Mouse (Mus musculus) monocyte, adult 59 days (primary cell): ENCODE measurements around the gene Klhl18. TPM values are rescaled to one million over a fixed set of nuclear protein-coding genes. Genes with fewer than 3 reads are reported as not detected.

ENCODE experiments used
- total RNA-seq, 2 experiments: library from RNA; stranded (reverse); gene quantifications; one replicate each; pipeline ENCODE4 v1.2.4; 2023

The Klhl18 gene
- total RNA-seq: 10 to 100 TPM; 55.5 to 57.3 TPM

DNA sequence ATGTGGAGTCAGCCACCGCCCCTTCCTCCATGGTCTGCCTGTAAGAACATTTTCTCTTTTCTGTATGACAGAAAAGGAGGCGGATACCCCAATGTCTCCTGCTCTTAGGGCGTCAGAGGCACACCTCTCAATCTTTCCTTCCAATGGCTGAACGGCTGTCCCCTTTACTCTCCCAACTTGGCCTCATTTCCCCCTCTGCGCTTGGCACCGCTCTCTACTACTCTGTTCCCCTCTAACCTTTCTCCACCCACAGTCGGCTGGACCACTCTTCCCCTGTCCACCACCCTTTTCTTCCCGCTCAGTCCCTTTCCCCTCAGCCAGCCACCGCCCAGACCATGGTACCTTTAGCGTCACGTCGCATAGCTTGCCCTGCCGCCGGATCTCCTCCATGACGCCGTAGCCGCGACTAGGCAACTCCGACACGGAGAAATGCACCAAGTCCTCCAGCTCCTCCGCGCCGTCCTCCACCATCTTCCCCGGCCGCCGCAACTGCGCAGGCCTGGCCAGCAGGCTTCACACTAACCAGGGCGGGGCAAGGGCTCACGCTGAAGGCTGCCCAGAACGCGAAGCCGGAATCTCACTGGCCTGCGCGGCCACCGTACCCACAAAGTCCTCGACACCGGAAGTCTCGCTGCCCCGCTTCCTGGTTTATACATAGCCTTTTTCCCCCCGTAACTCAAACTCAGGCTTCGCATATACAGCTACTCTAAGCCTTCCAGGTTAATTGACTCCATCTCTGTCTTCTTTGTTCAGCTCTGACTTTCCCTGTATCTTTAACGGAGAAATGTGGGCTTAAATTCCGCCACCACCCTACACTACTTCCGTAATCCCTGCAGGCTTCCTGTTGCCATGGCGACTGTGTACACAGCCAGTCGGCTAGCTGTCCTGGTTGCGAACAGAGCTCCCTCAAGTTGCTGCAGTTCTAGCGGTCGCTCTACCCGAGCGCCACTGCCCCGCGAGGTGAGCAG, at the start of gene Klhl18, which contains the start of gene Kif9:
TSS of gene Klhl18 (minus strand) at position 571 of the 968 bp plus-strand sequence.
TSS of gene Kif9 (plus strand) at position 835 of the 968 bp plus-strand sequence.

GRCm38 (mm10) chr9:110419511-110420112, 56.9 kb downstream of the Klhl18 start, which contains the start of gene Ngp:
Gene Ngp, plus strand, starts transcription at chr9:110419747.

GRCm38 (mm10) chr9:110408099-110408773, 68.3 kb downstream of the Klhl18 start, which contains the start of gene Ptpn23:
Gene Ptpn23, minus strand, starts transcription at chr9:110408213.

Other genes with a start within 250 kb of the Klhl18 start
- gene Cspg5, start 232.9 kb downstream of the Klhl18 start, total RNA-seq: under 1 TPM; 0.68 to 0.85 TPM
- gene Elp6, start 171.5 kb downstream of the Klhl18 start, total RNA-seq: 1 to 10 TPM; 2.6 to 3.8 TPM
- gene Scap, start 143.4 kb downstream of the Klhl18 start, total RNA-seq: 10 to 100 TPM; 39.9 to 42.5 TPM
- gene Ptpn23, start 68.5 kb downstream of the Klhl18 start, total RNA-seq: 10 to 100 TPM; 57.1 to 57.7 TPM
- 1 to 10 TPM; 2.8 to 3.9 TPM for gene Ngp, start 56.9 kb downstream of the Klhl18 start, total RNA-seq
- gene Kif9, start 264 bp upstream of the Klhl18 start, total RNA-seq: 1 to 10 TPM; 5.2 to 8.6 TPM
- gene Setd2, start 55.9 kb upstream of the Klhl18 start, total RNA-seq: 100 to 1,000 TPM; 125 to 146 TPM
- 1 to 10 TPM; 2.5 to 5.0 TPM for gene Nradd, start 147.8 kb upstream of the Klhl18 start, total RNA-seq
- 100 to 1,000 TPM; 116 TPM for gene Nbeal2, start 177.5 kb upstream of the Klhl18 start, total RNA-seq
- 100 to 1,000 TPM; 202 to 242 TPM for gene Ccdc12, start 179.8 kb upstream of the Klhl18 start, total RNA-seq